Mouse (Mus musculus): ENCODE data around the gene Poc1b. TPM values are rescaled to one million over a fixed set of nuclear protein-coding genes. Genes with fewer than 3 reads are reported as not detected.

Gene Poc1b
- polyA plus RNA-seq, 1 experiment, result 26.7 TPM

GRCm38 (mm10) chr10:99116237-99116632 lies 9.4 kb downstream of the Poc1b start:
- TF ChIP-seq CTCF (IDR thresholded peaks at IDR 0.05; ENCODE audit: borderline replicate concordance, extremely low read depth, insufficient read depth, insufficient read length) (no peak), POLR2A (IDR thresholded peaks at IDR 0.05; ENCODE audit: borderline replicate concordance, extremely low read depth, insufficient read depth, insufficient read length, poor library complexity, severe bottlenecking) (no peak)
- no peak for DNase-seq (ENCODE audit: low read depth)

GRCm38 (mm10) chr10:99116650-99117615 lies 10.1 kb downstream of the Poc1b start:
- TF ChIP-seq POLR2A (IDR thresholded peaks at IDR 0.05; ENCODE audit: borderline replicate concordance, extremely low read depth, insufficient read depth, insufficient read length, poor library complexity, severe bottlenecking) (no peak), CTCF (IDR thresholded peaks at IDR 0.05; ENCODE audit: borderline replicate concordance, extremely low read depth, insufficient read depth, insufficient read length) (no peak)
- DNase-seq (ENCODE audit: low read depth), result no peak

GRCm38 (mm10) chr10:99117876-99118275 lies 11.0 kb downstream of the Poc1b start:
- no peak for TF ChIP-seq POLR2A (IDR thresholded peaks at IDR 0.05; ENCODE audit: borderline replicate concordance, extremely low read depth, insufficient read depth, insufficient read length, poor library complexity, severe bottlenecking)
- no peak for TF ChIP-seq CTCF (IDR thresholded peaks at IDR 0.05; ENCODE audit: borderline replicate concordance, extremely low read depth, insufficient read depth, insufficient read length)

GRCm38 (mm10) chr10:99118697-99119096 lies 11.9 kb downstream of the Poc1b start:
- no peak for DNase-seq (ENCODE audit: low read depth)
- TF ChIP-seq CTCF (IDR thresholded peaks at IDR 0.05; ENCODE audit: borderline replicate concordance, extremely low read depth, insufficient read depth, insufficient read length) (no peak), POLR2A (IDR thresholded peaks at IDR 0.05; ENCODE audit: borderline replicate concordance, extremely low read depth, insufficient read depth, insufficient read length, poor library complexity, severe bottlenecking) (no peak)

More at GRCm38 (mm10) chr10:99117876-99118275, 11.0 kb downstream of the Poc1b start:
- no peak for DNase-seq (ENCODE audit: low read depth)

- DNase-seq (ENCODE audit: low read depth), result no peak
- no peak for TF ChIP-seq CTCF (IDR thresholded peaks at IDR 0.05; ENCODE audit: borderline replicate concordance, extremely low read depth, insufficient read depth, insufficient read length)
Observed at GRCm38 (mm10) chr10:99119471-99119870, 12.6 kb downstream of the Poc1b start.

- TF ChIP-seq POLR2A (IDR thresholded peaks at IDR 0.05; ENCODE audit: borderline replicate concordance, extremely low read depth, insufficient read depth, insufficient read length, poor library complexity, severe bottlenecking), result no peak
- no peak for TF ChIP-seq CTCF (IDR thresholded peaks at IDR 0.05; ENCODE audit: borderline replicate concordance, extremely low read depth, insufficient read depth, insufficient read length)
- DNase-seq (ENCODE audit: low read depth), result peak; percentile 36
Observed at GRCm38 (mm10) chr10:99126225-99126624, 19.4 kb downstream of the Poc1b start, which contains the start of gene Phxr2. Gene Phxr2 (minus strand): TSS chr10:99126325.

- TF ChIP-seq CTCF (IDR thresholded peaks at IDR 0.05; ENCODE audit: borderline replicate concordance, extremely low read depth, insufficient read depth, insufficient read length), result no peak
- no peak for TF ChIP-seq POLR2A (IDR thresholded peaks at IDR 0.05; ENCODE audit: borderline replicate concordance, extremely low read depth, insufficient read depth, insufficient read length, poor library complexity, severe bottlenecking)
- no peak for DNase-seq (ENCODE audit: low read depth)
Observed at GRCm38 (mm10) chr10:99126954-99127353, 20.1 kb downstream of the Poc1b start.

- TF ChIP-seq POLR2A (IDR thresholded peaks at IDR 0.05; ENCODE audit: borderline replicate concordance, extremely low read depth, insufficient read depth, insufficient read length, poor library complexity, severe bottlenecking), result no peak
- no peak for TF ChIP-seq CTCF (IDR thresholded peaks at IDR 0.05; ENCODE audit: borderline replicate concordance, extremely low read depth, insufficient read depth, insufficient read length)
- DNase-seq (ENCODE audit: low read depth), result no peak
Observed at GRCm38 (mm10) chr10:99127691-99128261, 20.9 kb downstream of the Poc1b start.

GRCm38 (mm10) chr10:99130611-99131010 lies 23.8 kb downstream of the Poc1b start:
- peak; percentile 17 for DNase-seq (ENCODE audit: low read depth)
- no peak for TF ChIP-seq POLR2A (IDR thresholded peaks at IDR 0.05; ENCODE audit: borderline replicate concordance, extremely low read depth, insufficient read depth, insufficient read length, poor library complexity, severe bottlenecking)
- no peak for TF ChIP-seq CTCF (IDR thresholded peaks at IDR 0.05; ENCODE audit: borderline replicate concordance, extremely low read depth, insufficient read depth, insufficient read length)

GRCm38 (mm10) chr10:99131298-99131697 lies 24.5 kb downstream of the Poc1b start:
- peak; percentile 12 for DNase-seq (ENCODE audit: low read depth)

GRCm38 (mm10) chr10:99132189-99132588 lies 25.4 kb downstream of the Poc1b start:
- TF ChIP-seq CTCF (IDR thresholded peaks at IDR 0.05; ENCODE audit: borderline replicate concordance, extremely low read depth, insufficient read depth, insufficient read length) (no peak), POLR2A (IDR thresholded peaks at IDR 0.05; ENCODE audit: borderline replicate concordance, extremely low read depth, insufficient read depth, insufficient read length, poor library complexity, severe bottlenecking) (no peak)
- peak; percentile 59 for DNase-seq (ENCODE audit: low read depth)

More at GRCm38 (mm10) chr10:99131298-99131697, 24.5 kb downstream of the Poc1b start:
- TF ChIP-seq POLR2A (IDR thresholded peaks at IDR 0.05; ENCODE audit: borderline replicate concordance, extremely low read depth, insufficient read depth, insufficient read length, poor library complexity, severe bottlenecking) (no peak), CTCF (IDR thresholded peaks at IDR 0.05; ENCODE audit: borderline replicate concordance, extremely low read depth, insufficient read depth, insufficient read length) (no peak)

All from brain, embryonic 14.5 days (tissue).